Mouse (Mus musculus): ENCODE results near the gene Zdhhc19.

Gene Zdhhc19

GRCm38 (mm10) chr16:32555588-32555987, 59.5 kb downstream of the Zdhhc19 start:
- DNase-seq, result no peak

GRCm38 (mm10) chr16:32559493-32559892, 63.4 kb downstream of the Zdhhc19 start:
- no peak for DNase-seq

GRCm38 (mm10) chr16:32563056-32563793, 67.2 kb downstream of the Zdhhc19 start:
- no peak for DNase-seq

GRCm38 (mm10) chr16:32567282-32567681, 71.2 kb downstream of the Zdhhc19 start:
- DNase-seq, result no peak

- DNase-seq, result no peak
These were observed 72.3 kb downstream of the Zdhhc19 start for GRCm38 (mm10) chr16:32568401-32568800.

GRCm38 (mm10) chr16:32570042-32570441, 74.0 kb downstream of the Zdhhc19 start:
- no peak for DNase-seq

- DNase-seq, result no peak
These were observed 76.5 kb downstream of the Zdhhc19 start for GRCm38 (mm10) chr16:32572528-32572927.

- no peak for DNase-seq
These were observed 90.4 kb downstream of the Zdhhc19 start for GRCm38 (mm10) chr16:32586482-32586881.

- DNase-seq, result no peak
These were observed 92.5 kb downstream of the Zdhhc19 start for GRCm38 (mm10) chr16:32588568-32588967.

GRCm38 (mm10) chr16:32591521-32591920, 95.5 kb downstream of the Zdhhc19 start:
- DNase-seq, result no peak

- DNase-seq, result no peak
These were observed 97.3 kb downstream of the Zdhhc19 start for GRCm38 (mm10) chr16:32593283-32593805.

- DNase-seq, result no peak
These were observed 97.9 kb downstream of the Zdhhc19 start for GRCm38 (mm10) chr16:32593916-32594315.

- DNase-seq, result no peak
These were observed 98.6 kb downstream of the Zdhhc19 start for GRCm38 (mm10) chr16:32594701-32595100.

GRCm38 (mm10) chr16:32595142-32595855, 99.2 kb downstream of the Zdhhc19 start:
- DNase-seq, result no peak

GRCm38 (mm10) chr16:32597909-32598381, 101.9 kb downstream of the Zdhhc19 start:
- no peak for DNase-seq

- DNase-seq, result no peak
These were observed 103.1 kb downstream of the Zdhhc19 start for GRCm38 (mm10) chr16:32599151-32599550.

GRCm38 (mm10) chr16:32602193-32602685, 106.2 kb downstream of the Zdhhc19 start:
- no peak for DNase-seq

- no peak for DNase-seq
These were observed 111.7 kb downstream of the Zdhhc19 start for GRCm38 (mm10) chr16:32607562-32608343.

GRCm38 (mm10) chr16:32608344-32608711, 112.3 kb downstream of the Zdhhc19 start:
- no peak for DNase-seq

- peak; percentile 97 for DNase-seq
These were observed 112.8 kb downstream of the Zdhhc19 start, which contains the start of gene Tfrc for GRCm38 (mm10) chr16:32608712-32609400. Gene Tfrc (plus strand): TSS chr16:32608920.

GRCm38 (mm10) chr16:32609401-32609779, 113.3 kb downstream of the Zdhhc19 start:
- DNase-seq, result no peak

Measured in layer of hippocampus, adult 9-11 months (tissue).